Mouse (Mus musculus): Measurements from ENCODE around the gene Samd14. TPM values are rescaled to one million over a fixed set of nuclear protein-coding genes. Genes with fewer than 3 reads are reported as not detected.

The Samd14 gene
- total RNA-seq, 4 experiments from 2014 or later: 24.4 to 28.9 (median 28.7) TPM

GRCm38 (mm10) chr11:95033617-95034016 is 23.9 kb downstream of the Samd14 start:
- no peak for DNase-seq (ENCODE audit: low spot score in 2 of 2)

GRCm38 (mm10) chr11:95034902-95035301 is 25.2 kb downstream of the Samd14 start:
- peak in 1 of 2 experiments; percentile 78 for DNase-seq (ENCODE audit: low spot score in 2 of 2)

DNA sequence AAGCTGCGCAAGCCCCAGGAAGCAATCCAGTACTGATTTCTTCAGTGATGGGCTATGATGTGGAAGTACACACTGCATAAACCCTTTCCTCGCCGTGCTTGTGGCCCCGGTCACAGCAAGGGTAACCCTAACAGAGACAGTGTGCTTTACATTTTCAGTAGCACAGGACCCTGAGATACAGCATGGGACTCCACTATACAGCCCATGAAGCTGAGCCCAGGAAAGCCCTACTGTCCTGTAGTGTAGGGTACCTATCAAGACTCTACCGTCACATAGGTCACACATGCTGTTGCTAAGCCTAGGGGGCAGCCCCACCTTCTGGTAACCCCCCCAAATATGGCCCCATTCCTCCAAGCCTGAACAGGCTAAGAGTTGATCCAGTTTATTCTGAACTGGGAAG is 26.8 kb downstream of the Samd14 start:
- DNase-seq (ENCODE audit: low spot score in 2 of 2): no peak

GRCm38 (mm10) chr11:95037306-95037705 is 27.6 kb downstream of the Samd14 start:
- no peak for DNase-seq (ENCODE audit: low spot score in 2 of 2)

DNA sequence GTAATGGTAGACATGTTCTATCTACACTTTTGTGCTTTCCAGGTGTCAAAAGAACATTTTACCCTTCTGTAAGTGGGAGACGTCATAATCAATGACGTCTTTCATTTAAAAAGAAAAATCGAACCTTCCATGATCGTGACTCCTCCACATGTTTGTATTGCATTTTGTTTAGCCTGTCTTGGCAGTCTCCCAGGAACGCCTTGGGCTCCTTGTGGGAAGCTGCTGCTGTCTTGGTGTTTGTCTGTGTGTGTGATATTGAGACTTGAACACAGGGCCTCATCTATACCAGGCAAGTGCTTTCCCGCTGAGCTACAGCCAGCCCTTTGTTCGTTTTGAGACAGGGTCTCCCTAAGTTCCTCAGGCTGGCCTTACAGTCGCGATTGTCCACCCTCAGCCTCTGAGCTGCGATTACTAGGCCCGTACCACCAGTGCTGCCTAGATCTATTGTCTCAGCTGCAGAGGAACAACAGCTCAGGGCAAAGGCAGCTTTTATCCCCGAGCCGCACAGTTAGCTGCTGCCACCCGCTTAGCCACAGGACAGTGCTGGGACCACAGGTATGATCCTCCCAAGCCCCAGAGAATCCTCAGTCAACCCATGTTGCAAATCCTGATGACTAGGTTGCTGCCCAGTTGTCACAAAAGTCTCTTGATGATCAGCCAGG is 28.6 kb downstream of the Samd14 start:
- no peak for DNase-seq (ENCODE audit: low spot score in 2 of 2)

DNA sequence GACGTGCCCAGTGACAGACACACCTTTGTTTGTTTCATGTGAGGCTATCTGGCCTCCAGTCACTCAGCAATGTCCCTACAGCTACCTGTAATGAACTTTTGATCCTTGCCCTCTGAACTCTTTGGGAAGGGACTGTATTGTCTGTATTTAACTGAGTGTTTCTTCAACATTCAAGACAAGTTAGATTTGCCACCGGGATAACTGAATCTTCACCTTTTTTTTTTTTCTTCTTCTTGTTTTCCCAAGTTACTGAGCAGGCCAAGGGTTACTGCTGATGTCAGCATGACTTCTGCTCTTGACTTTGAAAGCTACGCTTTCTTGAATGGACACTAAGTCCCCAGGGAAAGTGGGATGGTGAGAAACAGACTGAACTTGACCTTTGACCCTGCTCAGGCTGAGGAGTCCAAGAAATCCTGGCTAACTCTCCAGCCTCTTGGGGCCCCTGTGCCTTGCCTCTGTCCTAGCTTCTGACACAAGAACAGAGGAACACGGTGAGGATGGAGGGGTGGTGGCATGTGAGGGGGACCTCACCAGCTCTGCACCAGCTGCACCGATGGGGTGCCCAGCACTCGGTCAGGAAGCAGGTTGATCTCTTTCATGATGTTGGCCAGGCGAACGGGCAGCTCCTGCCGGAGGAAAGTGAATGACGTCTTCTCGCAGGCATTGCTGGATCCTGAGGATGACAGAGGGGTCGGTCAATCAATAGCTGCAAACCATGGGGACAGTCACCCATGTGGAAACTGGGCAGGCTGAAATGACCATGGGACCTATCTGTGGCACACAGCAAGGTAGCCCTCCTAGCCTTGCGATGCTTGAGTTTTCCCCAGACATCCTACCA is 29.4 kb downstream of the Samd14 start:
- DNase-seq (ENCODE audit: low spot score in 2 of 2): no peak

DNA sequence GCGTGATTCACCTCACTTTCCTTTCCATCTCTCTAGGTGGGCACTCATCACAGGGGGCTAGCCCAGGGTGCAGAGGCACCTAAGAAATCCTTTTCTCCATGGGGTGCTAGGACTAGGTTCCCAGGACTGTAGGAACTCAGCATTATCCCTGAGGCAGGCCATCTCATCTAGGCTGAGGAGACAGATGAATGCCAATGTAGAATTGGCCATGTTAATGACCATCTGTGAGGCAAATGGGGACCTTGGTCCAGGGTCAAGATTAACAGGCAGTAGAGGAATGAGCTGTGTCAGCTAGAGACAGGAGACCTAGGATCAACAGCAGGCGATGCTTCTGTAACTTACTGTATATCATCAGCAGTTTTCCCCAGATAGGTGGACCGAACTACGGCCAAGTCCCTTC is 30.1 kb downstream of the Samd14 start:
- DNase-seq (ENCODE audit: low spot score in 2 of 2): no peak

- DNase-seq (ENCODE audit: low spot score in 2 of 2): peak in 1 of 2 experiments; percentile 67
These were observed 30.9 kb downstream of the Samd14 start for GRCm38 (mm10) chr11:95040491-95041138.

- peak; percentile 90 to 98 for DNase-seq (ENCODE audit: low spot score in 2 of 2)
These were observed 31.5 kb downstream of the Samd14 start, which contains the start of gene Pdk2 for GRCm38 (mm10) chr11:95041139-95041609. Gene Pdk2, minus strand, starts transcription at chr11:95041354.

GRCm38 (mm10) chr11:95042096-95042495 is 32.4 kb downstream of the Samd14 start:
- peak; percentile 75 to 76 for DNase-seq (ENCODE audit: low spot score in 2 of 2)

DNA sequence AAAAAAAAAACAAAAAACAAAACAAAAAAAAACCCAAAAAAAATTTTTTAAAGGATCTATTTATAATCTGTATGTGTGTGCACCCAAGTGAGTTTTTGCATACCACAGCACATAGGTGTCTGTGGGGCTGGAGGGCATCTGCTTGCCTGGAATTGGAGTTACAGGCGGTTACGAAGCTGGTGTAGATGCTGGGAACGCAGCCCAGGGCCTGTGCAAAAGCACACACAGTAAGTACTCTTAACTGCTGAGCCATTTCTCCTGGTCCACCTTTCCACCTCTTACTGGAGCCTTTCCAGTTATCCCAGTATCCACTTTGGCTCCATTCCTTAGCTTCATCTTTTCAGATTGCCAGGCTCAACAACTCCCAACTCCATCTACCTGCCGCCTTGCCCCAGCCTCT is 33.4 kb downstream of the Samd14 start:
- DNase-seq (ENCODE audit: low spot score in 2 of 2): no peak

GRCm38 (mm10) chr11:95043608-95044007 is 33.9 kb downstream of the Samd14 start:
- no peak for DNase-seq (ENCODE audit: low spot score in 2 of 2)

DNA sequence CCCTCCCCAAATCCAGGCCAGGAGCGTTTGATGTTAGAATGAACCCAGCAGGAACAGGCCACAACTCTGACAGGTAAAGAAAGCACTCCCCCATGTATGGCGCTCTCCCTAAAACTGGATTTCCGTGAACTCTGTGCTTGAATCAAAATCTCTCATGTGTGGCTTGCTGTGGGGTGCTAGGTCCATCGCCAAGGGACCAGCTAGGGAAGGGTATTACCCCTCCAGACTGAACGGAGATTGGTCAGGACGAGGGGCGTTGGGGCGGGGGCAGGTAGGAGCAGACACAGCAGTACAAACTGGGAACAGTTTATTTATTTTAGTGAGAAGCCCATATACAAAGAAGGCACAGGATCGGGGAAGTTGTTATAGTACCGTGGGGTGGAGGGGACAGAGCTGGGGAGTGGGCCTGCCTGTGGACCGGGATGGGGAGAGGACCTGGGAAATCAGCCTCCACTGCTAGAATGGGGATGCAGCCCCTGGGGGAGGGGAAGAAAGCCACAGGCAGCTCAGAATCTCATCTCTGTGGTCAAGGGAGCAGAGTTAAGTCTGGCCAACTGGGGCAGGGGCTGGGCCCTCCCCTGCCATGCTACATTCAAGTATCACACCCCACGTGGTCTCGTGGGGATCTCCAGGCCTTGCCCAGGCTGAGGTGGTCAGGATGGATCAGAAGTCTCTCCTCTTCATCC is 34.6 kb downstream of the Samd14 start:
- DNase-seq (ENCODE audit: low spot score in 2 of 2): no peak

- no peak for DNase-seq (ENCODE audit: low spot score in 2 of 2)
These were observed 37.5 kb downstream of the Samd14 start for GRCm38 (mm10) chr11:95046980-95047680.

- DNase-seq (ENCODE audit: low spot score in 2 of 2): no peak
These were observed 43.4 kb downstream of the Samd14 start for GRCm38 (mm10) chr11:95053062-95053461.

DNA sequence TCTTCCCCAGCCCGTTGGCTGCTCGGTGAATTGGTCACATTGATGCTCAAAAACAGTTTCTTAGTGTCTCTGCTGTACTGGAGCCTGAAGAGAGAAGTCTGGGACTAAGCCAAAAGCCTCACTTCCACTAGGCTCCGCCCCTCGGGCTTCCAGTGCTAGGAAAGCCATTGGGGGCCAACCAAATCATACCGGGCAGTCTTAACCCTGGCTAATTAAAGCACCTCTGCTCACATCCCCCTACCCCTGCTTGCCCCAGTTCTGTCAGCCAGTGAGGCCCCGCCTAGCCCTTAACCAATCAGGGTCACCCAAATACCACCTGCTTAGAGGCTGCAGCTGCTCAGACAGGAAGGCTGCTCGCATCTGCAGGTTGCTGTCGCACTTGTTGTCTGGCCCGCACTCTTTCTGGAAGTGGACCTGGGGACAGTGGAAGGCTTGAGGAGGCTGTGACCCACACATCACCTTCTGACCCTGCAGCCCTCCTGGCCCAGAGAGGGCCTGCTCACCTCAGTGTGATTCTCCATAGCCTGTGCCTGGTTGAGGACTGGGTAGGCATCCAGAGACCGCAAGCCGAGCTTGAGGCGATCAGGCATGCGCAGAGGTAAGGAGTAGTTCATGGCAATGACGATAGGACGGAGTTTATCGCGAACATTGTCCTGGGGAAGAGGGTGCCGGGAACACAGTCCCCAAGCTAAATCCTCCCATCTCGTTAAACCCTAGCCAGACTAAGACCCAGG is 47.3 kb downstream of the Samd14 start:
- no peak for DNase-seq (ENCODE audit: low spot score in 2 of 2)

DNA sequence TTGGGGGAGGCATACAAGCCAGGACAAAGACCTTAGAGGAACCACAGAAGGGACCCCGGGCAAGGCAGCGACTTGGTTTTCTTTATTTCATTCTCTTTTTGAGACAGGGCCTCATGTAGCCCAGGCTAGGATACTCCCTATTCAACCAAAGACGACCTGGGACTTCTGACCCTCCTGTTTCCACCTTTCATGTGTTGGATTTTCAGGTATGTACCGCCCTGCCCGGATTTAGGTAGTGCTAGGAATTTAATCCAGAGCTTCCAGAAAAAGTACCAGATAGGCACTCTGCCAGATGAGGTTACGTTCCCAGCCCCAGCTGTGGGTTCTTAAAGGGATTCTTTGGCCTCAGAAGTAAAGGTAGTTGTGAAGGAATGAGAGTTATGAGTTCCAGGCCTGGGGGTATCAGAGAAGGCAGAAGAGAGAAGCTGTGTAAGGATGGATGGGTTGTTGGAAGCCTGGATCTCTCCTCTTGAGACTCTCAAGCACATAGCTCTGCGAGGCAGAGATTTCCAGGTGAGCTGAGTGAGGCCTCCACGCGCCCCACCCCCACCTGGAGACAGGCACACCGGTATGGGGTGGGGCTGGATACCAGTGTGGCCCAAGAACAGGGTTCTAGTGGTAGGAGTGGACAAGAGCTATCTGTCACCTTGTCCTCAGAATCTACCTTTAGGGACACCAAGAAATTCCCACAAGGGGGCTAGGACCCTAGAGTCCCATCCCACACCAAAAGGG is 59.7 kb downstream of the Samd14 start:
- DNase-seq (ENCODE audit: low spot score in 2 of 2): no peak

DNA sequence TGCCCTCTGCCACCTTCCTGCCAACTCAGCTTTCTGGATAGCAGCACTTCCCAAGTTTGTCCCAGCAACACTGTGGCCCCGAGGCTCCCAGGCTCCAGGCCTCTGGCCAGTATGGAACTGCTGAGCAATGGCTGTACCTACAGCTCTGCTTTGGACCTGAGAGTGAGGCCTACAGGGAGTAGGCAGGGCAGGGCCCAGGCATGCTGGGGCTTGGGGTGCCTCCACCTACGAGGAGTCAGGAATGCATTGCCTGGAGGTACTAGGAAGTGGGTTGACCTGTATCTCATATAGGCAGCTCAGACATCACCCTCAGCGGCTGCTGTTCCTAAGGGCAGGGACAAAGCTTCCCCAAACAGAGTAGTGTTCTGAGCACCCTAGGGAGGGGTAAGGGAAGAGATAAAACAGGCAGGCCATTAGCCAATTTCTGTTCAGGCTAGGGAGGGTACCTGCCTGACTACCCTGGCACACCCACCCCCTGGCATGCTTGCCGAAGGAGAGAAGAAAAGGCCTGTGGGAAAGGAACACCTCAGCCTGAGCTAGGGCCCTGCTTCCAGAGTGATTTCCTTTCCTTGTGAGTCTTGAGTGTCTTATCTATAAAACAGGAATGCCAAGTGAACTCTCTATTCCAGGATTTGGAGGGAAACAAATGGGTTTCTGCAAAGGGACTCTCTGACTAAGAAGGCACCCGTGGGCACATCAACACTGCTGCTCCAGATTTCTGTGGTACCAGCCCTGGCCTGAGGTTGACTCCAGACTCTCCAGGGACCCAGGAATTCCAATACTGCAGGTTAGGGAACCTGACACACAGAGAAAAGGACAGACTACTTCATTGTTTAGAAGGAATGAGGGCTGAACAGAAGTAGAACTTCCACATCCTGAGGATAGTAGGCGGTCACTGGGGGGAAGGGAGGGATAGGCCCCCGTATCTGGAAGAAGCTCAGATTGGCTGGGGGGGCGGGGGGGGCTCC is 60.7 kb downstream of the Samd14 start:
- DNase-seq (ENCODE audit: low spot score in 2 of 2): no peak
